Mouse (Mus musculus) lung, postnatal 25 days (tissue): ENCODE results near the gene Syt8.
"Not testable (repeated sequence)": the region's sequence is repeated elsewhere in the genome, so short reads cannot be mapped to it uniquely, and the experiment has no call there.

Experiments
- DNase-seq: peaks from one replicate; pipeline ENCODE4 v3.0.0; 2022; ENCODE audit warnings: low spot score

Gene Syt8

DNA sequence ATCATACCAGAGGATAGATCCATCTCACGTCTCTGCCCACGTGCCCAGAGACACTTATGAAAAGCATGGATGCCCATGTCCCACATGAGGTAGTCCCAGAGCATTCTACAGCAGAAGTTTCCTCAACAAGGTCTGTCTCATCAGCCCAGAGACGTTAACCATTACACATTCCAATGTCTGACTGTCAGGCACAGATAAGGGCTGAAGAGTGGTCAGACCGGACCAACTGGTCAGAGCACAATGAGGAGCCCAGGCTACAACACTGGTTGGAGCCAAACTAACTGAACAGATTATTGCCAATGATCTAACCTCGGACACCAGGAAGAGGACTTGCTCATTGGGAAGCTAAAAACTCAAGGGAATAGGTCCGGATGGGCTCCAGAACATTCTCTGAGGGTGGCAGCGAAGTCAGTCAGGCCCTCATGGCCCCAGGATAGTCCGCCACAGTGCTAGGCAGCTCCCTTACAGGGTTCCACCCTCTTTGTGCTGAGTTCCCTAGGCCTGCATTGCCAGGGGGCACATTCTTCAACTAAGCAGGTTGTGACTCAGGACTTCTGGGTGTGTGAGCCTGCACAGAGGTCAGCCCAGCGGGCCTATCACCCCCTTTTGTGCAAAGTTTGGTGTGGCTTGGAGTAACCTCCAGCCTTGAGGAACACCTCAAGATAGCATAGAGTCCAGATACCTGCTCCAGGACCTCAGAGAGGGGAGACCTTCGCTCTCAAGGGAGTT lies at the start of gene Syt8:
Gene Syt8 (plus strand): TSS at position 714 of the 729 bp plus-strand sequence.
- DNase-seq: peak; percentile 56

GRCm38 (mm10) chr7:142385742-142386403 lies 48.8 kb upstream of the Syt8 start:
- no peak for DNase-seq

- DNase-seq: no peak
These were observed 47.9 kb upstream of the Syt8 start for GRCm38 (mm10) chr7:142386621-142387201.

- peak; percentile 98 for DNase-seq
These were observed 47.1 kb upstream of the Syt8 start, which contains the start of gene Ctsd for GRCm38 (mm10) chr7:142387419-142388148. TSS of gene Ctsd (minus strand) at chr7:142388038.

DNA sequence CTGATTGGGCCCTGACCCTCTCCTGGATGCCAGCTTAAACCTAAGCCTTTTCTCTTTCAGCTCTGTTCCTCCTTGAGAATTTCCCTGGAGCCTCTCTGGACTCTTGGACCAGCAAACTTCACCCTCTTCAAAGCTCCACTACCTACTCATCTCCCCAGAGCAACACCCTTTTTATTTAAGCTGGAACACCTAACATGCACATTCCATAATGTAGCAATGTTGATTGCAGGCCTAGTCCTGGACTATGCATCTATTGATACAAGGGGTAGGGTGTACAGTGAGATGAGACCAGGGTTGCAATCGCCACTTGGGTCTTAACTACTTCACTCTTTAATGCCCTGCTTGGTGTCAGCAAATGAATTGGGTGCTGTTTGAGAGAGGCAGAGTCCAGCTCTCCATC lies 46.5 kb upstream of the Syt8 start:
- no peak for DNase-seq

DNA sequence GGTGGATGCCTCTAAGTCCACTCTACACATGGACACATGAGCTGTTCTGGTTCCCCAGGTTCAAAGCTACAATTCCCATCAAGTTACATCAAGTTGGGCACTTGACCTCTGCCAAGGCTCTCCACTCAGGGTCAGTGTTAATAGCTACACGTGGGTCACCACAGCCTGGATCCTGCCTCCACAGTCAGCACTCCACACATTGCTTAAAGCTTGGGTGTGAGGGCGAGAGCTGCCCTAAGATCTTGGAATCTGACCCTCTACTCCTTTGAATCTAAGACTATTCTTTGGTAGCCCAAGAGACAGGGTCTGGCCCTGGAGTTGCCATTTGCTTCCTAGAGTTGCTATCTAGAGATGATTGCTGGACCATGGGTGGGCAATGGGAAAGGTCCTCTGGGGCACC lies 45.9 kb upstream of the Syt8 start:
- DNase-seq: no peak

DNA sequence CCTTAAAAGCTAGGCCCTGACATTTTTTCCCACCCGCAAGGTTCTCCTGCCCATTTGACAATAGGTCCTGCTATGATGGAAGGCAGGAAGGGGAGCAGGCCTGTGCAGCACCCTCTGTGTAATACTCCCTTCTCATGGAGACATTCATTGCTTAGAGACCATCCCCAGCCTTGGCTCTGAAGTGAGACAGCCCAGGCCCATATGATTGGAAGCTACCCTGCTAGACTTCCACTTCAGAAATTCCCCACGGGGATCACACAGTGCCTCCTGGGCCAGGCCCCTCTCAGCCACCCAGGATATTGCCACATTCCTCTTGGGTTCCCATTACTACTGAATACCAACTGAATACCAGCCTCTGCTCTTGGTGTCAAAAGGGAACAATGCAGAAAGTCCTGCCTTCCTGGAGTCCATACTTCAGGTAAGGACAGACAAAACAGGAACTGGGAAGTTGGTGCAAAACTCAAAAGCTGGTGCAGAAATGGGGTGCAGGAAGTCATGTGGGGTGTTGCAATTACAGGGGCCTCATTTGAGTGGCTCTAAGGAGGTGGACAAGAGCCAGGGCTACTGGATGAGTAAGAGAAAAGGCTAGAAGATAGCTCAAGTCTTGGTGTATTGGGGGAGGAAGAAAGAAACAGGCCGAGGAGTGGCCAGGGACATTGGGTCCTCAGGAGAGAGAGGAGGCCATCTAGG lies 44.5 kb upstream of the Syt8 start:
- no peak for DNase-seq

DNA sequence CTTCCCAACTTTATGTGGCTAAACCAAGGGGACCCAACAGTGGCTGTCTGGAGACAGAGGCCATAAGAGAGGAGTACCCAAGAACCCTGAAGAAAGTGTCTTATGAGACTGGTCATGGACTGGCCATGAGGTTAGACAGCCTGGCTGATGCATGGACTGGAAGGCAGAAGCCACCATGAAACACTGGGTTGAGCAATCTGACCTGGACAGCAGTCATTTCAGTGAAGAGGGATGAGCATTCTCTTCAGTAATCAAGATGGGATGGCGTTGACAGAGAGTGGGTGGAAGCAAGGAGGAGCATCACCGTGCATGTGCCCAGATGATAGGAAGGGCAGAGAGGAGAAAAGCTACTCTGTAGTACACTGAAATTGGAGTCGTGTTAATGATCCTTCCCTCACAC lies 43.5 kb upstream of the Syt8 start:
- DNase-seq: no peak

DNA sequence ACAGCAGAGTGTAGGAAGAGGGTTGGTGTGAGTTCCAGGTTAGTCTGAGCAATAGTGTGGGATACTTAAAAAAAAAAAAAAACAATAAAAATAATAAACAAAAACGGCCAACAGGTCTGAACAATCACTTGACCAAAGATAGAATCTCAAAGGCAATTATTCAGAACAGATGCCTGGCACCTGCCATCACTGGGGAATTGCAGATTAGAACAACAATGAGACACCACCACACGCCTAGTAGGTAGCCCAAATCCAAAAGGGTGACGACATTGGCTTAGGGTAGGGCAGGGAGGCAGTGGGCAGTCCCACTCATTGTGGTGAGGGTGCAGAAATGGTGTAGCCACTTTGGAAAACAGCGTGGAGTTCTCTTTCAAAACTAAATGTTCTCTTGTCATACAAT lies 43.0 kb upstream of the Syt8 start:
- DNase-seq: no peak

- no peak for DNase-seq
These were observed 41.5 kb upstream of the Syt8 start for GRCm38 (mm10) chr7:142393191-142393590.

GRCm38 (mm10) chr7:142394261-142395190 lies 40.1 kb upstream of the Syt8 start:
- no peak for DNase-seq

- DNase-seq: no peak
These were observed 39.2 kb upstream of the Syt8 start for GRCm38 (mm10) chr7:142395472-142395871.

DNA sequence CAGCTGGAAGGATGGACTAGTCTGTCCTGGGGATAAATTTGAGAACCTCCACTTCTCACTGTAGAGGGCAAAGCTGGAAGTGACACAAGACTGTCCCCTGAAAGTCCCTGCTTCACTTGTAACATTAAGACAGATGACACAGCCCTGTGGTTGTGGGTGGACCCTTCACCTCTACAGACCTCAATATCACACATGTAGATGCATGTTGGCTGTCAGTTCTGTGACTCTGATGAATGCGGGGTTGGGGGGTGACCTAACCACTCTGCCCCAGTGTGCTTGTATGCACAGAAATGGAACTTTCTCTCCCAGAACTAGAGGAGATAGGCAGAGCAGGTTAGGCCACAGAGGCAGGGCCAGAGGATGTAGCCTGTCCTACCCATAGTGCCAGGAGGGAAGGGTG lies 38.0 kb upstream of the Syt8 start:
- no peak for DNase-seq

DNA sequence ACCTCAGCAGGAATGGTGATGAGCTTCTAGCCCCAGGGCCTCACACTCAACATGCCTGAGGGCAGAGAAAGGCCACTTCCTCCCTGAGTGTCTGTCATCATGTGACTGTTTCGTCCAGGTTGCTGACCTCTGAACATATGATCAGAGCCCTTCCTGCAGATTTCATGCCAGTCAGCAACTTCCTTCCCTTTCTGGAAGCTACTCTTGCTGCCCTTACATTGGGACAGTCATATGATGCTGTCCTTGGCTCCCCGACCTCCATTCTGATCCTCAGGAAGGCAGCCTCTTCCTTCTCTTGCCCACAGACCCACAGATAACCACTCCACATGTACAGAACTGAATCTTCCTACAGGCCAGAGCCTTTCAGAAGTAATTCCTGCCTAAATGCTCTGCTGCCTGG lies 36.6 kb upstream of the Syt8 start:
- no peak for DNase-seq

DNA sequence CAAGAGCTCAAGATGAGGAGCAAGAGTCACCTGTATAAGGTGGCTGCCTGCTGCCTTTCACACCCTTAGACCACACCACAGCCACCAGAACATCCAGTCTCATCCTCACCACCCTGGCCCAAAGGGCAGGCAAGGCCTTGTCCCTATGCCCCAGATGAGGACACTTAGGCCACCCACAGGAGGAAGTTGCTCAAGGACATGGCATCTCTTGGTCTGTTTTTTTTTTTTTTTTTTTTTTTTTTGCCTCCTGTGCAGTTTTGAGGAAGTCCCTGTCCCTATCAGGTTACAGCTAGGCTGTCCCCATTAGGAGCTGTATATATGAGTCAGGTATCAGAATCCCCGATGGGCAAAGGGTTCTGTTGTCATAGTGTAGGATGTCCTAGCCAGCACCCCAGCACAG lies 35.4 kb upstream of the Syt8 start:
- no peak for DNase-seq

GRCm38 (mm10) chr7:142400112-142400749 lies 34.4 kb upstream of the Syt8 start:
- no peak for DNase-seq

GRCm38 (mm10) chr7:142400750-142401142 lies 33.9 kb upstream of the Syt8 start:
- no peak for DNase-seq

DNA sequence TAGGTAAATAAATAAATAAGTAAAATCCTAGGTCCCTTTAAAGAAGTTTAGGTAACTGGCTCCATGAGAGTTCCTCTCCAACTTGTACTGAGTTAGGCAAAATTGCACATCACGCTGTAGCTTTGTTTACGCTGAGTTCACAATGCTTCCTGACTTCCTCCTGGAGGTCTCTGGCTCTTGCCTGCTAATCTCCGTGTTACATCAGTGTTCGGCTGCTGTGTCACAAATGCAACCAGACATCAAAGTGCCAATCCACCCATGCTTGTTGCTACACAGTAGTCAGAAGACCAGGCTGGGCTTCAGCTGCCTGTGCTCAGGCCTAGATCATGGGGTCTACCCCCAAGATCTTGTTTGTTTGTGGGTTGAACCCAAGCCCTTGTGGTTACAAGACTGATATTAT lies 31.1 kb upstream of the Syt8 start:
- DNase-seq: no peak

DNA sequence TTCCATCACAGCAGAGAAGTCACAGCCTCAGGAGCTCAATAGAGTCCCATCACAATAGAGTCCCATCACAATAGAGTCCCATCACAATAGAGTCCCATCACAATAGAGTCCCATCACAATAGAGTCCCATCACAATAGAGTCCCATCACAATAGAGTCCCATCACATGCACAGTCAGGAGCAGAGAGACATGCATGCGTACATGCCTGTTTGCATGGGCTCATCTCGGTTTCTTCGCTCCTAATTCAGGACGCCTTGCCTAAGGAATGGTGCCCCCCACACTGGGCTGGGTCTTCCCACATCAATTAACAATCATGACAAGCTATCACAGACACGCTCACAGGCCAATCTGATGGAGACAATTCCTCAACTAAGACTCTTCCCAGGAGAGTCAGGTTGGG lies 29.5 kb upstream of the Syt8 start:
- DNase-seq: not testable (repeated sequence)

DNA sequence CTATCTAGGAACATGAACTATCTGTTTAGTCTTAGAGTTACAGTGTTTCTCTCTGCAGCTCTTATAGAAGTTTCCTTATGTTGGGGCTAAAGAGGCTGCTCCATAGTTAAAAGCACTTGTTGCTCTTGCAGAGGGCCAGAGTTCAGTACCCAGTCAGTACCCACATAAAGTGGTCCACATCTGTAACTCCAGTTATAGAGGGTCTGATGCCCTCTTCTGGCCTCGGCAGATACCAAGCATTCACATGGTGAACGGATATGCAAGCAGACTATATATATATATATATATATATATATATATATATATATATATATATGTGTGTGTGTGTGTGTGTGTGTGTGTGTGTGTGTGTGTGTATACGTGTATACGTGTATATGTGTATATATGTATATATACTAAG lies 26.7 kb upstream of the Syt8 start:
- DNase-seq: no peak

DNA sequence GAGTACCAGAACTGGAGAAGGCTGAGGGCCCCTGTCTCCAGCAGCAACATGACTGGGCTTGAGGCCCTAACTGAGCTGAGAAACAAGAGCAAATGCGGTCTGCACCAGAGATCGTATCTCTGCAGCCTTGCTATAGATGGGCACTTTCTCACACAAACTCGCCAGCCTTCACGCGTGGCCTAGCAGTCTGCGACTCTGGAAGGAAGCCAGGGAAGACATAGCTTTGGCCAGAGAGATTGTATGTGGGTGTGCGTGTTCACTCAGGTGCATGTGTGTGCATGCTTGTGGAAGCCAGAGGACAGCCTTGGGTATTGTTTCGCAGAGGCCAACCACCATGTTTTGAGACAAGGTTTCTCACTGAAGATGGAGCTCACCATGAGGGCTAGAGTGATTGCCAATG lies 26.0 kb upstream of the Syt8 start:
- no peak for DNase-seq
